Mouse (Mus musculus): ENCODE measurements around the gene Slc41a3.

Slc41a3 gene

DNA sequence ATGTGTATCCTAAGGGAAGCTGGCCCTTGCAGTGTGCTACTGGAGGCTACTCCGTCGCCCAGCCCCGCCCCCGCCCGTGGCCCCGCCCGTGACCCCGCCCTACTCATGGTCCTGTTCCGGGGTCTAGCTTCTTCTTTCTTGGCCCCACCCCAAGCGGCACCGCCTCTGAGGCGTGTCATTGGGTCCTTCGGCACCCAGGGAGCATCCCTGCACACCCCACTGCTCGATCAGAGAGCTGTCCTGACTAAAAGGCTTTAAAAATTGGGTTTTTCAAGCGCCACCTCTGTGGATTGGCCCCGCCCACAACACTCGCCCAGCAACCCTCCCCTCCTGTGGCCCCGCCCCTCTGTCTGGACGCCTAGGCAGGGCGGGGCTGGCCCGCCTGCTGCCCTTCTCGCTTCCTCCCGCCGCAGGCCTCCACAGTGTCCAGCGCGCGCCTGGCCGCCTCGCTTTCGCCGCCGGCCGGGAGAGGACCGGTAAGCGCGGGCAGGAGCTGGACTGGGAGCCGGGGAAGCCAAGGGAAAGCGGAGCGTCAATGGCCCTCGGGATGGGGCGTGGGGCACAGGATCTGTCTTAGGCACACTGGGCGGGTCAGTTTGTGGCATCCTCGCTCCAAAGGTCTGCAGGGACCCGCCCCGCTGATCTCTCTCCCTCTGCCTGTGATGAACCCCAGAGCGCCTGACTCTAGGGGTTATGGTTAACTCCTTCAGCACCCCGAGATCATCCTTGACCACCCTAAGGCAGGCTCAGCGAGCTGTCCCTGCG is at the start of gene Slc41a3:
TSS of gene Slc41a3 (plus strand) at position 193 of the 765 bp plus-strand sequence.
- DNase-seq = peak; percentile 91

DNA sequence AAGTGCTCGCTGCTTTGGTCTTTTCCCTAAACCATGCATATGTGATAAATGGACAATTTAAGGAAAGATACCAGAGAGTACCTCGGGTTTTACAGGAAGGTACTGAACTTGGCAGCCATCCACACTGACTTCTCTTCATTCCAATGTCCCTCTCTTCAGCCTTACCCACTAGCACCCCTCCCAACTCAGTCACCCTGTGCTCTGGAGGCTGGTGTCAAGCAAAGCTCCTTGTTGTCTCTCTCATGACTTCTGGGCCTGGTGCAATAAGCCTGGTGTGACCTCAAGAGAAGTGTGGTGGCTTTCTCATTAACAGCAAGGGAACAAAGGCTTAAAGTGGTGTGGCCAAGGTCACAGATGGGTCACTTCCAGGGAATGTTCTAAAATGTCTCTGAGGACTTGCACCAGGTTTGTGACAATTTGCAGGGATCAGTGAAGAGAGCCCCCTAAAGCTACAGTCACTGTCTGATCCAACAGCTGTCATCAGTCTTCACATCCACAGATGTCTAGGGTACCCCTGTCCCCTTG is 47.9 kb upstream of the Slc41a3 start:
- DNase-seq = no peak

DNA sequence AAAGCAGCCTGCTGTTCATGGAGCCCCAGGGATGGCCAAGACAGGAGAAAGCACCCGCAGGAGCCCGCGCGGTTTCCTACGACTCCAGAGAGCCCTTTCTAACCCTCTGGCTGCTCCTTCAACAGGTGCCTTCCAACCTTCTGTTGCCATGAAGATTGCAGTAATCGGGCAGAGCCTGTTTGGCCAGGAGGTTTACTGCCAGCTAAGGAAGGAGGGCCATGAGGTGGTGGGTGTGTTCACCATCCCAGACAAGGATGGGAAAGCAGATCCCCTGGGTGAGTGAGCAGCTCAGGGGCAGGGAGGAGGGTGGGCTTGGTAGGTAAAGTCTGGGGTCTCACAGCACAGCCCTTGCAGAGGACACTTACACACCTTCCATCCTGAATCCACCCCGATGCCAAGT is 47.4 kb upstream of the Slc41a3 start:
- no peak for DNase-seq

DNA sequence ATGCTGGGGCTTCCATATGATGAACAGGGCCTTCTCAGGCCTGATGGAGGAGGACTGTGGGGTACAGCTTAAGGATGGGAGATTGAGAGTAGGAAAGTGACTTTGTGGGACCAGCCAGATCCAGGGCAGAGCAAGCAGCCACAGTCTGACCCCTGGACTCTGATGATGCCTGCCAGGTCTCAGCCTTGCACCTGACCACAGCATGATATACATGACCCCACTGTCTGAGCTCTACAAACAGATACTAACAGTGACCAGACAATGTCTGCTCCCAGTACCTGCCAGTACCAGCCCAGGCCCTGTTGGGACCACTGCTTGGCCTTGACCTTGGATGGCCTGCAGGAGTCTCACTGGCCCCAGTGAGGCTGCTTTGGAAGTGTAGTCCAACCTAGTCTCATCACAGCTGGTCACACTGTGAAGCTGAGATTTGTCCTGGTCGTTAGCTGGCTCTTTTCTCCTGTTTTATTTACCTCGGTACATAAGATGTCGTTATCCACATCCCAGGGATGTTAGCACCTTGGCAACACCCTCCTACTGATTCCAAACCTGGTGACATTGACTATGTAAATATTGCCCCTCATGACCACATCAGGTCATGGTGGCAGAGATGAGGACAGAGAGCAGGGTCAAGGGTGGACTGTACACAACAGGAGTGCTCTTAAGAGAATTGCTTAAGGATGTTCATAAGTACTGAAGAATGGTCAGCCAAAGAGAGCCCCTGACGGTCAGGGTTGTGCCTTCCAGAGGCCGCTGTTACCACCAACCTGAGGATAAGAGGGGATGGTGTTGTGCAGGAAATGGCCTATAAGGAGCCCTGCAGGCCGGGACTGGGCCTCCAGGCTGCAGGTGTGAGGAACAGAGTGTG is 46.5 kb upstream of the Slc41a3 start:
- DNase-seq = no peak

DNA sequence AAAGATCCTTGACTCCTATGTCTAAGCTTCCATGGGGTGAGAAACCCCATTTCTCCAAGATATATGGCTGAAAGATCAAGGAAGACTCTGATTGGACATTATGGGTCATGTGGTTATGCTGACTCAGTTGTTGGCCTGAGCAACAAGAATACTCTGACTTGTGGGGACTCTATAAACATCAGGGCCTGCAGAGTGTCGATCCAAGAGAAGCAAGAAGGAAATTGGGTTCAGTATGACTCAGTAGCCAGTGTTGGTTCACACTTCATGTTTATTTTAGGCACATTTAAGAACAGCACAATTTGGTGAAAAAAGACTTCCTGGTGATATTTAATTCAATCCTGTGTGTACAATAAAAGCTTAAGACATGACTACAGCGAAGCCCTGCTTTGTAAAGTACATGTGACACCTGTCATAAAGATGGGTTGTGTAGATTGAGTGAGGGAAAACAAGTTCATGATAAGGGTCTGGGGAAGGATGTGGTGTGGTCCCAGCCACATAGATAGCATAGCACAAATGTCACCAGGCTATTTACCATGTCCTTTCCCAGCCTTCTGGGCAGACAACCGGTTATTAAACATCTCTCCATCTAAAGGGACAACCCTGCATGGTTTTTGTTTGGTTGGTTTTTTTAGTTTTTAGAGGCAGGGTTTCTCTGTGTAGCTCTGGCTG is 44.0 kb upstream of the Slc41a3 start:
- no peak for DNase-seq

DNA sequence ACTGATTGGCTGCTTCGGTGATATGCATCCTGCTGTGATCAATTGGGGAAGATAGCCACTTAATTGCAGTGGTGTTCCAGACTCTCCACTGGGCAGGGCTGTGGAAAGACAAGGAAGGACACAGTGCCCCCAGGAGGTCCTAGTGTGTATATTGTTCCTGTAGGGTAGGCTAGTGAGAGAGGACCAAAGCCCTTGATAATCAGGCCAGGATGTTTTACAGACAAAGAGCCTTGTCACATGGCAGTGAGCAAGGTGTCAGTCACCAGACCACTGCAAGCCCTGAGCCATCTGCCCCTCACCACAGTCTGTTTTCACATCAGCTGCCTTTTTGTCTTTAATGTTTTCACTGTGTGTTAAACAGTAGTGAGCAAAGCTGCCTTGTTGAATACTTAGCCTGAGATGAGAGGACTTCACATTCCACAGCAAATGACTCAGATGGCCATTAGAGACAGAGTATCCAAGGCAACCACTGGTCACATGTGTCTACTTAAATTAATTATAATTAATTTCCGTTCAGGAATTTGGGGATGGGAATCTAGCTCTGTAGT is 43.2 kb upstream of the Slc41a3 start:
- no peak for DNase-seq

DNA sequence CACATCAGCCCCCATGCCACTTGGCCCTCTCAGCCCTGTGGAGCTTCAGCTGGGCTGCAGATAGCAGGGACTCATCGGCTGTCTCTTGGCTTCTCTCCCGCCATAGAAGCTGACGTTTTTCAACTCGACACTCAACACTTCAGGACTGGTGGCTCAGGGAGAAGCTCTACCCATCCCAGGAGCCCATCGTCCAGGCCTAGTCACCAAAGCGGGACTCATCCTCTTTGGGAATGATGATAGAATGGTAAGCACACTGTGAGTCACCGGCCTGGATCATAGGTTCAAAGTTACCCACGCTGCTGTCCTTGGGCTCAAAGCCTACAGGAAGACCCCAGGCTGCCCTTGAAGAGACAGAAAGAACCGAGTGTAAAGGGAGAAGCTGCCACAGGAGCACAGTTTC is 40.3 kb upstream of the Slc41a3 start:
- DNase-seq = no peak

DNA sequence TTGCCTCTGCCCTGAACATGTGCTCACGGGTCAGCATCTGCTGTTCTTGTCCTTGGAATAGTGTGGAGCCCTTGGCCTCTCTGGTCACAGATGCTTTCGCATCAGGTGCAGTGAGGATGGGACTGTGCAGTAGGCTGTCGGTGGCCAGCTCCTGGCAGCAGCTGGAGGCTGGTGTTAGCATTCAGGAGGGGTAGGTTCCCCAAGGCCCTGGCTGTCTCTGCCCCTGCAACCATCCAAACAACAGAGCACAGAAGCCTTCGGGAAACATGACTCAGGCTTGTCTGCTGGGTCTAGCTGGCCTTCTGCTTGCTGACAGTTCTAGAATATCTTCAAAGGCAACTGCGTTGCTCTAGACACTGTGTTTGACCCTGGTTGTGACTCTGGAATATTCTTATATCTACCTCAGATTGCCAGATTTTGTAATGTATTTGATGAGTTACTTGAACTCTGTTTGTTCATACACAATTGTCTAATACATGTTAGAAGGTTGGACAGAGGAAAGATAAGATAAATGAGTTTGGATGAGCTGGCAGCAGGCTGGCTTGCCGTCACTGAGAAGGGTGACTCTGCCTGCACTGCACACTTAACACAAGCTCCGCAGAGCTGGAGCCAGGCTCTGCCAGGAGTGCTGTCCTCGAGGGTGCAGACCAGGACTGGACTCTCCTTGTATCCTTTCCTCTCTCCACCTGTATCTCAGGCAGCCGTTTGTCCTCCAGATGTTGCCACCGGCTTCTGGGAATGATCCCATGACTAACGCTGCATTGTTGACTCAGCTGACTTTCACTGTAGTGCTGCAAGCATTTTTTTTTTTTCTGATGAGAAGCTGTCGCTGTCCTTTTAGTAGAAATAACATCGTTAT is 38.9 kb upstream of the Slc41a3 start:
- DNase-seq = no peak

DNA sequence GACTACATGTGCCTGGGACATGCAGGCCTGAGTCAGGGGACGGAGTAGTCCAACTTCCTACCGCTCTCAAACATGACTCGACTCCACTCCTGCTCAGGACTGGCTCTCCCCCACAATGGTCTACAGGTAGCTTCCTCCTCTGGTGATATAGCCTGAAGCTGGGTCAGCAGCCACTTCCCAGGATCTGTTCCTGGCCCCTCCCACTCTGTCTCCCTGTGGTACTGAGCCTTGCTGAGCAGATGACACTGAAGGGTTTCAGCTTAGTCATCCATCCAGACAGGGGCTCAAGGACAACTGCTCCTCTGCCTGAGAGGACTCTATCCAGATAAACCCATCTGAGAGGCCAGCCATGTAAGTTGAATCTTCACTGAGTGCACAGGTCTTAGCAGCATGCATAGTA is 37.0 kb upstream of the Slc41a3 start:
- no peak for DNase-seq

DNA sequence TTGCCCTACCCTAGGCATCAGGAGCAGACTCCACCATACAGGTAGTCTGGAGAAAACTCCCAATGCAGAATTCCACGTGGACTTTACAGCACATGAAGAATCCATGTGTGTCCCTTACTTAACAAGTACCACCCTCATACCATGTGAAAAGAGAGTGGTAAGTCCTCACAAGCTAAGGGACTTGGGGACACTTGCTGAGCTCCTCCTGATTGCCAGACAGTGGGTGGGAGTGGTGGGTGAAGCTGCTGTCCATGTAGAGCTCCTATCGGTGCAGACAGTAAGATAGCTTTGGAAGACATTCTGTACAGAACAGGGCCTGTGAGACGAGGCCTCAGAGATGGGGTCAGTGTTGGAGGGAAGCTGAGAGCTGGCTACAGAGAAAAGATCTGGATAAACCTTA is 36.6 kb upstream of the Slc41a3 start:
- no peak for DNase-seq

DNA sequence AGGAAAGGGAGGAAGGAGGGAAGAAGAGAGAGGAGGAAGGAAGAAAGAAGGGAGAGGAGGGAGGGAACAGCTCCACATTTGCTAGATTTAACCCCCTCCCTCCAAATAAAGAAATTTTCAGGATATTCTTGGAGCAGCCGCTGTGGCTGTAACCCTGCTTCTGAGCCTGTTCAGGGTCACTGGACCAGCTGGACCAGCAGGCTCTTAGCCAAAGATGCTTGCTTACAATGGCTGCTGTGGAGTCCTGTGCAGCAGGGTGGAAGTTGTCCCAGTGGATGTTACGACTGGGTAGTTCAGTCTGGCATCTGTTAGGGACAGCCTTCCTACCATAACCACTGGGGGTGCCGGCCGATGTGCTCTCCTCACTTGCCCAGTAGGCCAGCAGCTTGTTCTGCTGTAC is 35.8 kb upstream of the Slc41a3 start:
- DNase-seq = no peak

DNA sequence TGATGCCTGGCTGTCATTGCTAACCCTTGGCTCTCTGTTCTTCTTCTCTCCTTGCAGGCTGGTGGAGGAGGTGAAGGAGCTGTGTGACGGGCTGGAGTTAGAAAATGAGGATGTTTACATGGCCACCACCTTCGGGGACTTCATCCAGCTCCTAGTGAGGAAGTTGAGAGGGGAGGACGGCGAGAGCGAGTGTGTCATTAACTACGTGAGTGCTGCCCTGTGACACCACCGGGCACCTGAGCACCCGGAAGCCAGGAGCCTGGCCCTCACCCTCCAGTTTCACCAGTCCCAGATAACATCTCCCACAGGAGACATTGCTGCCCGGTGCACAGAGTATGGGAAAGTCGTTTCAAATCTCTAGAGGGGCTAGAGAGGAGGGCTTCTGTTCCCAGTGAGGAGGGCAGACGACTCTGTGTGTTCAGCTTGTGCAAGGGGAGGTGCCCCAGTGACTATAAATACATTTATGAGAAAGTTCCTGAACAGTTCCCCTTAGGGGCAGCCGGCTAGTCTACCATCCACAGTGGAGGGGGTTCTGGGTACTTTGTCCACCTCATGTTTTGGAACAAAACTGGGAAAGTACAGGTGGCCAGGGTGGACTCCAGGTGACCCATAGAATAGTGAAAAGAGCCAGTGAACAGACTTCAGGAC is 34.7 kb upstream of the Slc41a3 start:
- no peak for DNase-seq

DNA sequence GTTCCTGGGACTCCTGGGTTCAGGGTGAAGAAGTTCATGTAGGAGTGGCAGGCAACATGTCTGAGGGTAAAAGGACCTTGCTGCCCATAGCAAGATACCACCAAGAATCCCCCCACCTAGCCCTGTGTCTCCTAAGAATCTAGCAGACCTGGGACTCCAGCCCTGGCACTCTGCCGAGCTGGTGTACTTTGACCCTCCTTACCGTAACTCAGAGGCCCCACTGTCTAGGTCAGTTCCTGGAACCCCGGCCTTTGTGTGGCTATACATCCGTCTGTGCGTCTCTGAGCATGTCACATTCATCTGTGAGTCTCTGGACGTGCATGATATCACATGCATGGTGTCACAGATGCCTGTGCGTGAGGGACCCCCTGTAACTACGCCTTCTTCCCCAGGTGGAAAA is 34.1 kb upstream of the Slc41a3 start:
- DNase-seq = no peak

DNA sequence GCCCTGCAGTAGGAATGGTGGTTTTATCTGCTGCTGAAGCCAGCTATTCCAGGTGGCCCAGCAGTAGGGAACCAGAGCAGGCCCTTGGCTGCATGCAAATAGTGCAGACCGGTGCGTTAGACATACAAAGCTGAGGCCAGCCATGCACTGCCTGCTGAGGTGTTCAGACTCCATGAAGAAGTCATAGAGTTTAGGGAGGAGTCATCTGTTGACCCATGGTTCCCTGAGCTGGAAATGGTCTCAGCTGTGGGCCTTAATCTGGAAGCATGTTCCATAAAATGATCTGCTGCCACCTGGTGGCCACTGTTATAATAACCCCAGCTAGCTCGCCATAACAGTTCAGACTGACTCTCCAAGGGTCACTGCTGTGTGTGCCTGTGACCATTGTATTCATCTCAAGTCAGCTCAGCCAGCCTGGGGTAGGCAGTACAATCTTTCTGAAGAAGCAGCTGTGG is 29.2 kb upstream of the Slc41a3 start:
- DNase-seq = peak; percentile 77

DNA sequence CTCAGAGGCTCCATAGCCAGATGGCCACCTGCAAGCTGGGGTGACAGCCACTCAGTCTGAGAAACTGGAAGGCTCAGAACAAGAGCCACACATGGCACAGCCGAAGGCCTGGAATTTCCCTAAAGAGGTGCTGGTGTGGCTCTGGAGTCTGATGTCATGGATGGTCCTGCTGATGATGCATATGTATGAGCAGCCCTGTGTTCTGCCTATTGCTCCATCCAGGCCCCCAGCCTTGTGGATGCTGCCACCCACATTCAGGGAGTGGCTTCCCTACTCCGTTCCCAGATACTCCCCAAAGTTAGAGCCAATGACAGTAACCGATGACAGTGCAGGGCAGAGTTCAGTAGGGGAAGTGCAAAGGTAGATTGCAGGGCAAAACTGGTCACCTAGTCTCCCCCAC is 26.4 kb upstream of the Slc41a3 start:
- DNase-seq = no peak

DNA sequence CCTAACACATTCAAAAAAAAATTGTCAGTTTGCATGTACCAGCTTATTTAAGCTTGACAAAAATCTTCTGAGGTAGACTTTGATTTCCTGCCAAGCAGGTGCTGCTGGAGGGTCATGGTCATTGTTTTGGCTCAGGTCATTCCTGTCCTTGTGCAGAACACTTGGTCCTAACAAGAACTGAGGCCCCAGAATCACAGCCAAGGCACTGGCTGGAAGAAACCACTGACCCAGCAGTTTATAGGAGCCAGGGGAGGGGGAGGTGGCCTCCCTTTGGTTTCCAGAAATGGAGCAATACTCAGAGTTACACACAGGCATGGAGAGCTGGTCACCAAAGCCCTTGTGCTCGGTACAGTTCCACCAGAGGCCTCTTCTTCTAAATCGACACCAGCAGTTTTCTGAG is 22.2 kb upstream of the Slc41a3 start:
- no peak for DNase-seq

DNA sequence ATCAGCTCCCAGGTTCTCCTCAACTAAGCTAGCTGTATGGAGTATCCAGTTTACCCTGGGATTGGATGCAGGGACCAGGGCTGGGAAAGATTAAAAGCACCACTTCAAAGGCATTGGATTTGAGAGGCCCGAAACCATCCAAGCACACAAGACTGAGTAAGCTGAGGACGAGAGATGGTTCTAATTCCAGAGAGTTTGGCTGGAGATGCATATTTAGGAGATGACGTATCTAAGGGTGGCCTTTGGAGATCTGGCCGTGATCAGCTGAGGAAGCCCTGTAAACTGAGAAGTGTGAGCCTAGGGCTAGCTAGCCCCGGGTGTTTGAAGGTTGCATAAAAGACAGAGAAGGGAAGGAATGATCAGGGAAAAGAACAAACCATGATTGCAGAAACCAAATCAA is 16.4 kb upstream of the Slc41a3 start:
- no peak for DNase-seq

DNA sequence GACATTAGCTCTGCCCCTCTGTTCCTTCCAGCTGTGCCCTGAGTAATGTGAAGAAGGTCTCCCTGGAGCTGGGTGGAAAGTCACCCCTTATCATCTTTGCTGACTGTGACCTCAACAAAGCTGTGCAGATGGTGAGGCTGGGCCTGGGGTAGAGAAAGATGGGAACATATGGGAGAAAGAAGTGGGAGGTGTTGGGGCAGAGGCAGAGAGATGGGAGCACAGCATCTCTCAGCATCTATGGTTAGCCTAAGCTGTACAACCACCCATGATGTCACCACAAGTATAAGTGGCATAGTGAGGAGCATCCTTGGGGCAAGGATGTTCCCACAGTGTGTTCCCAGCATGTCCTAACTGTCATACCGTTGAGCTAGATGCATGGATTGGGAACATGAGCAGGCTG is 13.8 kb upstream of the Slc41a3 start:
- no peak for DNase-seq

DNA sequence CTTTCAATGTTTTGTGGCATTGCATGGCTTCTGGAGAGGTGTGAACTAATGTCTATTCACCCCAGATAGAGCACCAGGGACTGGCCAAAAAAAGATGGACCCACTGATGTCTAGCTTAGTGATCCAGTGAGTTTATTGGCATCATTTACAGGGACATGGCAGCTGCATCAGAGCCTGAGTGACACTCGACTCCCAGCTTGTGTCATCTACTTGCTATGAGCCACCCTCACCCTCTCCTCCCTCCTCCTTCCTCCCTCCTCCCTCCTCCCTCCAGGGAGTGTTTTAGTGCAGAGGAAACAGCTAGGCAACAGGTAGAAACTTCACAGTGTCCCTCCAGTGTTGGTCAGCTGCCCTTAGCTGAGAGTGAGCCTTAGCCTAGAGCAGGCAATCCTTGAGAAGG is 9.6 kb upstream of the Slc41a3 start:
- no peak for DNase-seq

DNA sequence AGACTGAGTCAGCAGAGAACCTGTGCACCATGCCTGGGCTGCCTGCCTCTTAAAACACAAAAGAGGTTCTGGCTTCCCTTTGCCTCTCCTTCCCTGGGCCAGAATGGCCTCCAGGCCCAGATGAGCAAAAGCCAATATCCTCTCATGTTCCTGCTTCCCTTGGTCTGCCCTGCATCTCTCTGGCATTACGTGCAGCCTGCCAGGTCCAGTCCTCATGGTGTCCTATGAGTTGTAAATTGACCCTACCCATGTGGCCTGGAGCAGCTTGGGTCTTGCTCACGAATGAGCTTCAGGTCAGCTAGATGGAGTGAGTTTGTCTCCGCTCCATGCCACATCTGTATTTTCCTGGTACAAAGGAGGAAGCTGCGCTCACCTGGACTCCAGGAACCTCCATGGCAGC is 7.5 kb upstream of the Slc41a3 start:
- no peak for DNase-seq

DNA sequence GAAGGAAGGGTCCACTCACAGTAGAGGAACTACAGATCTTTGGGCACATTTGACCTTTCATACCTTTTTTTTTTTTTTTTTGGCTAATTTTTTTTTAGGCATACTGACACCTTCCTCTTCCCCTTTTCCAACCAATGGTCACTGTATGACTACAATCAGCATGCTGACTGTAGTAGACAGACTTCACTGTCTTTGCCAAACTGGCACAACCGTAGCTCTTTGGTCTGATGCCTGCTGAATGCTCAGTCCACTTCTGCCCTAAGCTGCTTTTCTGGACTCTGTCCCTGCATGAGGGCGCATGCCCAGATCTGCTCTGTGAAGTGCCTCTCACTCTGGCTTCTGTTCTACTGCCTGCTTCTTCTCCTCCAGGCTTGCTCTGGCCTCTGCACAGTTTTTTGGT is 6.9 kb upstream of the Slc41a3 start:
- DNase-seq = peak; percentile 88

DNA sequence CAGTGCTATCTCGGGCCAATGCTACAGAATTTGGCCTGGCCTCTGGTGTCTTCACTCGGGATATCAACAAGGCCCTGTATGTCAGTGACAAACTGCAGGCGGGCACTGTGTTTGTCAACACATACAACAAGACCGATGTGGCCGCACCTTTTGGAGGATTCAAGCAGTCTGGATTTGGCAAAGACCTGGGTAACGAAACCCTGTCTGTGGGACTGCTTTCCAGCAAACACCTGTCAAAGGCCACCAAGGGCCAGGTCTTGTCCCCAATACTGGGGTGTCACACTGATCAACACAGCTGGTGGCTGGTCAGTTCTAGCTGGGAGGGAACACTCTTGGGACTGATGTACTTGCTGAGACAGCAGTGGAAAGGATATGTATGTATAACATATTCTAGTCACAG is 6.3 kb upstream of the Slc41a3 start:
- no peak for DNase-seq

All from cerebellum, adult 11-12 months (tissue).